Mouse (Mus musculus) thymus, postnatal 4 days (tissue): ENCODE results near the gene Dab1.

ENCODE experiments used
- DNase-seq: peaks from one replicate; pipeline ENCODE4 v3.0.0; 2021

Gene Dab1

DNA sequence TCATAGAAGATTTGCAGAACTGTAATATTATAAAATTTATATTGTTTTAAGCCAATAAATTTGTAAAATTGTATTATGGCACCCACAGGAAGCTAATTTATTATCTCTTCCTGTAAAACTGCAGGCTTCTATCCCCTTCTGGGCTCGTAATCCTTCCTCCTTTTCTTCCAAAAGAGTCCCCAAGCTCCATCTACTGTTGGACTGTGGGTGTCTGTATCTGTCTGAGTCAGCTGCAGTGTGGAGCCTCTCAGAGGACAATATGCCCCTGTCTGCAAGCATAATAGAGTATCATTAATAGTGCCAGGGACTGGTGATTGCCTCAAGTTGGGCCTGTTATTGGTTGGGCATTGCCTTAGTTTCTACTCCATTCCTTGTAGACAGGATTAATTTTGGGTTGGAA, 503.2 kb downstream of the Dab1 start:
- DNase-seq, result no peak

- DNase-seq, result no peak
These were observed 534.5 kb downstream of the Dab1 start for GRCm38 (mm10) chr4:104153637-104154036.

DNA sequence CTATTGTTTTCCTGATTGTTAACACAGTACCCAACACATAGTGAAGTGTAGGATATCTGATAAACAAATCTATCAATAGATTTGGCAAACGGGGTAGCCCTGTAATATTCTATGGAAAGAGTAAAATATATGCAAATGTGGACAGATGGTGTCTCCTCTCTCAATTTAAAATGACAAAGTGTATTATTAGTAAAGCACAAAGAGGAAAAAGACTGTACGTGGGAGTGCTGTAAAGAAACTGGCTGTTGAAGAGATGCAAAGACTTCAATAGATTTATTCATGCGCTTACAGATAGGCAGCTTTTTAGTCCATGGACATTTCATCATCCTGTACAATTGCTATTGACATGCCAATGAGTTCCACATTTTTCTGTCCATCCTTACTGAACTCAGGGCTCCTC, 558.9 kb downstream of the Dab1 start:
- DNase-seq, result no peak

GRCm38 (mm10) chr4:104186311-104186710, 567.2 kb downstream of the Dab1 start:
- DNase-seq, result no peak

DNA sequence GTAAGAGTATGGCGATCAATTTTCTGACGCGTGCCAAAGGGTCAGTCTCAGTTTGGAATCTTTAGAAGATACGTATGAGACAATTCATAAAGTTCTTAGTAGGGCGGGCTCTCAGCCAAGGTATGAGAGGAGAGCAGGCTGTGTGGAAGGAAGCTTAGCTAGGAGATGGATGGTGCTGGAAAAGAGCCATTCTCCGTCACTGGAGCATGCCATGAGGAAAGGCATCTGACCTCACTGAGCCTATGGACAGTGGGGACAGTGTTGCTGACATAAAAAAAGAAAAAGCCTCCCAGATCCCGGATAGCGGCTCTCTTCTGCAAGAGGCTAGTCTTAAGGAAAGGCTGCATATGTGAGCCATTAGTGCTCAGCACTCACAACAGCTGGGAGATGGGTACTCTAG, 579.5 kb downstream of the Dab1 start:
- no peak for DNase-seq

GRCm38 (mm10) chr4:104201686-104202085, 582.5 kb downstream of the Dab1 start:
- no peak for DNase-seq

DNA sequence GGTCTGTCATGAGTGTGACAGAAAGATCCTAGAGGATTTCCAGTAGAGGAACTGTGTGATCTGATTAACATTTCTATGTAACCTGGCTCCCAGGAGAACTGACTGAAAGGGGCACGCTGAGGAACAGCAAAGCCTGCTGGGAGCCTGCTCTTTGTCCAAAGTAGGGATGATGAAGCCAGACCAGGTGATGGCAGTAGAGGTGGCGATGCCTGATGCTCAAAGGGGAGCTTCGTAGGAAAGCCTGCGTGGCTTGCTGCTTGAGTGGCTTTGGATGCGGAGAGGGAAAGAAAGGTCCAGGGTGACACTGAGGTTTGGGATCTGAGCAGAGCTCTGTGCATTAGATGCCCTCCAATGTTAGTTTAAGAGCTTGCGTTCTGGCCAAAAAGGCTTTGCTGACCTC, 584.9 kb downstream of the Dab1 start:
- no peak for DNase-seq

DNA sequence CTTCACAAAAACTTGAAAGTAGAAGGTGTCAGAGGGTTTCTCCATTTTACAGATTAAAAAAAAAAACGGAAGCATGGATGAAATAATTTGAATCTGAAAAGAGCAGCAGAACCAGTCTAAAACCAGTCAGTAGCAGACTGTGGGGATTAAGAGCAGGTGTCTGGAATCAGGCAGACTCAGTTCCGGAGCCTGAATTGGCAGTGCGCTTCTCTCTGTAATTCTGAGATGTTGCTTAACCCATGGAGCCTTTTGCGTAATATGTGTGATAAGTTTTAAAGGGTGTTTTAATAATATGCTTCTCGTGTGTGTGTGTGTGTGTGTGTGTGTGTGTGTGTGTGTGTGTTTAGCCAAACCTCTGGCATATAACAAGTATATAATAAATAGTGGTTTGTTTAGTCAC, 587.5 kb downstream of the Dab1 start:
- no peak for DNase-seq

GRCm38 (mm10) chr4:104209081-104209480, 589.9 kb downstream of the Dab1 start:
- DNase-seq, result peak; percentile 29

- DNase-seq, result no peak
These were observed 591.6 kb downstream of the Dab1 start for GRCm38 (mm10) chr4:104210796-104211195.

GRCm38 (mm10) chr4:104211531-104212455, 592.6 kb downstream of the Dab1 start:
- DNase-seq, result no peak

DNA sequence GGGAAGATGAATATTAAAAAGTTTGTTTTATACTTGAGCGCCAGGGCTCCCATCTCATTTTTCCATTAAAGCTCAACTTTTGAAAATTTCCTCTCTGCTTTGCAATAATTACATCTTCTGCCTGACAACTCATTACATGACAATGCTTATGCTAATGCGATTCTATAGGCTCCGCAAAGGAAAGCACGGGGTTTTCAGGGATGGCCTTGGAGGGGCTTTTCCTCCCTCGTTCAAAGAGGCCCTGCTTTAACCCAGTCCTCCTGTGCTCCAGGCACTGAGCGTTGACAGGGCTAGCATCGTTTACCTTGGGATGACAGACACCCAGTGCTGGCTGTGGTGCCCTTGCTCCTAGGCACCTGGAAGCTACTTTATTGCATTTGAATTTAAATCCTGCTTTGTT, 595.6 kb downstream of the Dab1 start:
- no peak for DNase-seq

- no peak for DNase-seq
These were observed 598.2 kb downstream of the Dab1 start for GRCm38 (mm10) chr4:104217336-104217735.

- DNase-seq, result no peak
These were observed 599.6 kb downstream of the Dab1 start for GRCm38 (mm10) chr4:104218765-104219164.

GRCm38 (mm10) chr4:104220099-104220498, 600.9 kb downstream of the Dab1 start:
- no peak for DNase-seq

- no peak for DNase-seq
These were observed 610.1 kb downstream of the Dab1 start for GRCm38 (mm10) chr4:104229296-104229695.

GRCm38 (mm10) chr4:104246506-104246905, 627.3 kb downstream of the Dab1 start:
- no peak for DNase-seq

DNA sequence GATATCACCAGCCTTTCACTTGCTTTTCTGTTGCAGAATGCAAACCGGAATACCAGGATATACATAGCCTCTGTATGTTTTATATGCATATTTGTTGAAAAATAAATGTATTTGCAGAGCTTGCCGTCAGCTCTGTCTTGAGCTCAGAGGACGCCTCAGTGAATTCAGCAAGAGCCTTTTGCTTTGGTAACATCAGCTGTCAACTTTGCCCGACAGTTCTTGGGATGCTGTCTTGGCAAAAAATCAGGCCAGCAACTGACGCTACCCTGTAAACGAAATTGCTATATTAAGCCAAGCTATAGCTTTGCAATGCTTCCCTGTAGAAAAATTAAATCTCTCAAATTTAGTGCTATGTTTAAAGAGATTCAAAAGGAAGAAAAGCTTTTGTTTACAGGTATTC, 630.3 kb downstream of the Dab1 start:
- DNase-seq, result no peak

GRCm38 (mm10) chr4:104257776-104258175, 638.6 kb downstream of the Dab1 start:
- DNase-seq, result no peak

- DNase-seq, result no peak
These were observed 650.4 kb downstream of the Dab1 start for GRCm38 (mm10) chr4:104269422-104270172.

- no peak for DNase-seq
These were observed 651.0 kb downstream of the Dab1 start for GRCm38 (mm10) chr4:104270173-104270557.

- no peak for DNase-seq
These were observed 656.1 kb downstream of the Dab1 start for GRCm38 (mm10) chr4:104275260-104275659.

DNA sequence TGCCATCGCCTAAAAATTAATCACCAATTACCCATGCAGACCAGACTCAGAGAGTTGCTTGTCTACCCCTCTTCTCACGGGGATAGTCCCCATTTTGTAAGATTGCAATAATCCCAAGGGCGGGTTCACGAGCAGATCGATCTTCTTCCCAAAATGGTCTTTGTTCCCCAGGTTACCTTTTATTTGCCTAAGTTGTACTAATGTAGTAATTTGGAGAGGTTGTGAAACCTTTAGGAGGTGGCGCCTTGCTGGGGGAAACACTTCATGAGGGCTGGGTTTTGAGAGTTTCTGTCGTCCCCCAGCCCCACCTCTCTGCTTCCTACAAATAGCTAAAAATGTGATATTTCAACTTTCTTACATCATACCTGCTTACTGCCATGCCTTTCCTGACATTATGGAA, 657.8 kb downstream of the Dab1 start:
- no peak for DNase-seq

DNA sequence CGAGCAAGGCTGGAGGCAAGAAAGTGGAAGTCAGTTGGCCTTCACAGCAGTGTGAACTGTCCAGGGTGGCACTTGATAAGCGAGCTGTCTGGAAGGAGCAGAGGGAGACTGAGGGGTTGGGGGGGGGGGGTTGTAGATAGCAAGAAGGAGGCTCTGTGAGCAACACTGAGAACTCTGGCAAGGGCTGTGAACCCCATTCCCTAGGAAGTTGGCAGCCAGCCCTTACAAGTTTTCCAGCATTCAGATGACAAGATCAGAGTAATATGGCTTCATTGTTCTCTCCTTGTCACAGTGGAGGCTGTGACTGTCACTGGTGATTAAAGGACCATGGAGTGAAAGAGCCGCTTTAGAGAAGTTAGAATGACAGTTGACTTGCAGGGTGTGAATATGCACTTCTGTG, 662.4 kb downstream of the Dab1 start:
- no peak for DNase-seq
